Comparison of ENCODE assay signal across 19 mouse cellular contexts in the genomic region with DNA sequence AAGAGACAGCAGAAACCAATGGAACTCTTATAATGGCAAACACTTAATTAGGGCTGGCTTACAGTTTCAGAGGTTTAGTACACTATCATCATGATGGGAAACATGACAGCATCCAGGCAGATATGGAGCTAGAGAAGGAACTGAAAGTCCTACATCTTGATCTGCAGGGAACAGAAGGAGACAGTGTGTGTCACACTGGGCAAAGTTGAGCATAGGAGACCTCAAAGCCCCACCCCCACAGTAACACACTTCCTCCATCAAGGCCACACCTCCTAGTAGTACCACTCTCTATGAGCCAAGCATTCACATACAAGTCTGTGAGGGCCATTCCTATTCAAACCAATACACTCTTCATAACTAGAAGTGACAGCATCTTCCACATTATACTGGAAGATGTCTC.
"Had no signal": no experiment of that assay in that cellular context is flagged by ENCODE, and none has a peak within 500 bp of the region (broad histone marks: within the 10 kb centered on the region; RNA-seq: fewer than 3 reads in every experiment).

No protein-coding gene starts in this region.

- H3K36me3 ChIP-seq: kidney, embryonic 15.5 days; limb, embryonic 12.5 days; limb, embryonic 15.5 days; lung, embryonic 15.5 days; midbrain, embryonic 13.5 days had no signal

- ATAC-seq: intestine, postnatal 0 days; liver, postnatal 0 days; midbrain, embryonic 13.5 days; midbrain, embryonic 16.5 days had no signal

- H3K27ac ChIP-seq: kidney, embryonic 15.5 days; left cerebral cortex, adult 2 months; limb, embryonic 12.5 days; limb, embryonic 15.5 days; liver, embryonic 14.5 days; lung, embryonic 15.5 days; midbrain, embryonic 13.5 days; stomach, postnatal 0 days had no signal

- H3K27me3 ChIP-seq: kidney, embryonic 15.5 days; limb, embryonic 12.5 days; limb, embryonic 15.5 days; lung, embryonic 15.5 days; midbrain, embryonic 13.5 days had no signal

- H3K4me2 ChIP-seq: kidney, embryonic 15.5 days; limb, embryonic 12.5 days; limb, embryonic 15.5 days; liver, embryonic 11.5 days; lung, embryonic 15.5 days; midbrain, embryonic 13.5 days had no signal

- H3K4me3 ChIP-seq: kidney, embryonic 15.5 days; left cerebral cortex, adult 2 months; limb, embryonic 12.5 days; limb, embryonic 15.5 days; lung, embryonic 15.5 days; midbrain, embryonic 13.5 days had no signal

- H3K4me1 ChIP-seq: kidney, embryonic 15.5 days; limb, embryonic 12.5 days; limb, embryonic 15.5 days; lung, embryonic 15.5 days; midbrain, embryonic 13.5 days had no signal

- H3K9ac ChIP-seq: kidney, embryonic 15.5 days; limb, embryonic 12.5 days; limb, embryonic 15.5 days; liver, embryonic 14.5 days; liver, postnatal 0 days; lung, embryonic 15.5 days; midbrain, embryonic 13.5 days had no signal

- H3K9me3 ChIP-seq: kidney, embryonic 15.5 days; limb, embryonic 12.5 days; limb, embryonic 15.5 days; lung, embryonic 15.5 days; midbrain, embryonic 13.5 days had no signal

- DNase-seq: kidney, adult 8-10 months; kidney, postnatal 10 days; kidney, postnatal 36 days; layer of hippocampus, postnatal 36 days; left cerebral cortex, postnatal 4 days; liver, postnatal 0 days; lung, postnatal 14 days; thymus, postnatal 25 days had no signal
